Mouse (Mus musculus) liver (tissue): ENCODE results near the gene Pyroxd1.
"Not testable (repeated sequence)": the region's sequence is repeated elsewhere in the genome, so short reads cannot be mapped to it uniquely, and the experiment has no call there.

ENCODE experiments used
- DNase-seq: peaks from one replicate; pipeline ENCODE4 v3.0.0-alpha.2; 2020; ENCODE audit warnings: mixed read lengths

Gene Pyroxd1

DNA sequence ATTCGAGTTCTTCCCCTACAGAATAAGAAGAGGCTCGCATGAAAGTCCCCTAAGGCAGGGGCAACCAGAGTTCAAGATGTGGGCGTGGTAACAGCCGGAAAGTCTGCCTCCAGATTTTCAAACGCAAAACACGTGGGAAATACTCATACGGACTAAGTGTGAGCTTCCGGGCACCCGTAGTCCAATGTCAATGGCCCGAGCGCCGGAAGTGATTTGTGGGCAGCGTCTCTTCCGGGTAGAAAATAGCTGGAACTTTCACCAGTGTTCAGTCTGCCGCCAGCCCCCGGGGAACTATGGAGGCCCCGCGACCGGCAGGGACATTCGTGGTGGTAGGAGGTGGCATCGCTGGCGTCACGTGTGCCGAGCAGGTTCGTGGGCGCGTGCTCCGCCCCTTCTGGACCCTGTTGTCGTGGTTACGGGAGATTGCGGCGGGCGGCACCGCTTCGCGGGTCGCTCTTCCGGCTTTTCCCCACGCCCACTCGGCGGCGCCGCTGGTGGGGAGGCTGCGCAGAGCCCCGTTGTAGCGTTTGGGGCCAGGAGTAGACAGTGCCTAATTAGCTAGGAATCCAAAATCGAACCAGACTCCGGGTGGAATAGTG lies at the start of gene Pyroxd1:
Pyroxd1 (plus strand) TSS at position 215 of the 599 bp plus-strand sequence.
- peak; percentile 87 for DNase-seq

DNA sequence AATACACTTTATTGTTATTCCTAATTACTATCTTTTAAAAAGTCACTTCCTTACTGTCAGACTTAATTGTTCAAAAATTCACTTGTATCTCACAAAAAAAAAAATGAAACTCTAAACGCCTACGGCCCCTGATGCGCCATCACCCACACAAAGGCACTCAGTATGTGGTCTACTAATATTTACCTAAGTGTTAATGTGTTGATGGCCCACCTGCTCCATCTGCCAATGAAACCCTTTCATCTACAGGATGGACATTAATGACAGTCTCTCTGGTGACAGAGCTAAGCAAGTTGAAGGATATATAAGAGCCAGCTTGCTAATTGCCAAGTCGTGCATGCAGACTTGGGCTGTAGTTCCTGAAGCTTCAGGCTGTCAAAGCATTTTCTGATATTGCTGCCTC lies 47.4 kb upstream of the Pyroxd1 start, which contains the start of gene Iapp:
Iapp (plus strand) TSS at position 326 of the 400 bp plus-strand sequence.
- no peak for DNase-seq

- no peak for DNase-seq
These were observed 40.4 kb upstream of the Pyroxd1 start for GRCm38 (mm10) chr6:142305076-142305475.

GRCm38 (mm10) chr6:142314285-142314684 lies 31.2 kb upstream of the Pyroxd1 start:
- no peak for DNase-seq

- DNase-seq = no peak
These were observed 28.3 kb upstream of the Pyroxd1 start for GRCm38 (mm10) chr6:142317106-142317505.

DNA sequence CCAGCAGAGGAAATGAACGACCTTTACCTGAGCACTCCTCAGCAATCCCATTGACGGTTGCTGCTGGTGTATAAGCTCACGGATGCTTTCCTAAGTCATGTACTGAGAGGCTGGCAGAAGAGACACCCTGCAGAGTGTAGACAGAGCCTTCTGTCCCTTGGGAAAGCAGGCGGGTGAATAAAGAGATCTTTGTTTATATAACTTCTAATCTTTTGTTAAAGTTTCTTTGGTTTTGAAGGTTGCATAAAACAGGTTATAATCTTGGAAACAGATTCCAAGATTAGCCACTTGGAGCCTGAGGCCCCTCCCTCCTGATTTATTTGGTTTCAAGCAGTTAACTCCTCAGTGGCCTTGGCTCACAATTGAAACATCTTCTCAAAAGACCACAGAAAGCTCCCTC lies 22.6 kb upstream of the Pyroxd1 start, which contains the start of gene Slco1a5:
Slco1a5 (minus strand) TSS at position 101 of the 400 bp plus-strand sequence.
- DNase-seq = no peak

- DNase-seq = no peak
These were observed 18.9 kb upstream of the Pyroxd1 start for GRCm38 (mm10) chr6:142326598-142326997.

- DNase-seq = no peak
These were observed 16.3 kb upstream of the Pyroxd1 start for GRCm38 (mm10) chr6:142329201-142329600.

DNA sequence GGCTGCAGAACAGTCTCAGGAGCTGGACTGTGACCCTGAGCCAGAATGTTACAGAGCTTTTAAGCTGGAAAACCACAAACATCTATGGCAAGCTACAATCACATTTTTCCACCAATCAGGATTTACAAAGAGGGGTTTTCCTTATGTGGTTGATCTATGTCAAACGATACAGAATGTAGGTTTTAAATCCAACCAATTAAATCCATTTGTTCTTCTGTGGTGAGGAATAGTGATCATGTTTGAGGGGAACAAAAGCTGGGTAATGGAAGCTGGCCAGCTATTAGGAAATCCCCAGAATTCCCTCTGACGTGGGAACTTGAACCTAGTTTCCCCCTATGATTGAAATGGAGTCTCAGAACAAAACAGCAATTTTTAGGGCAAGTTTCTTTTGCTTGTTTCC lies 6.5 kb upstream of the Pyroxd1 start:
- DNase-seq = no peak

- DNase-seq = no peak
These were observed 5.9 kb upstream of the Pyroxd1 start for GRCm38 (mm10) chr6:142339576-142339975.

DNA sequence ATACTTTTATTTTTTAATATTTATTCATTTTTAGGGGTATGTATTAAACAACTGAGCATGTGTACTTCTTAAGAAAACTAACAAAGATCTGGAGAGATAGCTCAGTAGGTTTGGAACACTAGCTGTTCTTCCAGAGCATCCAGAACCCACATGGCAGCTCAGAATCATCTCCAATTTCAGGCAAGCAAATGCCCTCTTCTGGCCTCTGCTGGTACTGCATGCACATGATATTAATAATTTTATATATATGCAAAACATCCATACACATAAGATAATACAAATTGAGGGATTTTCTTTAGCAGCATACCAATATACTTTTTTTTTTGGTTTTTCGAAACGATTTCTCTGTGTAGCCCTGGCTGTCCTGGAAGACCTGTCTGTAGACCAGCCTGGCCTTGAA lies 1.9 kb upstream of the Pyroxd1 start:
- DNase-seq = peak; percentile 54

GRCm38 (mm10) chr6:142346181-142347110 lies 992 bp downstream of the Pyroxd1 start:
- no peak for DNase-seq

DNA sequence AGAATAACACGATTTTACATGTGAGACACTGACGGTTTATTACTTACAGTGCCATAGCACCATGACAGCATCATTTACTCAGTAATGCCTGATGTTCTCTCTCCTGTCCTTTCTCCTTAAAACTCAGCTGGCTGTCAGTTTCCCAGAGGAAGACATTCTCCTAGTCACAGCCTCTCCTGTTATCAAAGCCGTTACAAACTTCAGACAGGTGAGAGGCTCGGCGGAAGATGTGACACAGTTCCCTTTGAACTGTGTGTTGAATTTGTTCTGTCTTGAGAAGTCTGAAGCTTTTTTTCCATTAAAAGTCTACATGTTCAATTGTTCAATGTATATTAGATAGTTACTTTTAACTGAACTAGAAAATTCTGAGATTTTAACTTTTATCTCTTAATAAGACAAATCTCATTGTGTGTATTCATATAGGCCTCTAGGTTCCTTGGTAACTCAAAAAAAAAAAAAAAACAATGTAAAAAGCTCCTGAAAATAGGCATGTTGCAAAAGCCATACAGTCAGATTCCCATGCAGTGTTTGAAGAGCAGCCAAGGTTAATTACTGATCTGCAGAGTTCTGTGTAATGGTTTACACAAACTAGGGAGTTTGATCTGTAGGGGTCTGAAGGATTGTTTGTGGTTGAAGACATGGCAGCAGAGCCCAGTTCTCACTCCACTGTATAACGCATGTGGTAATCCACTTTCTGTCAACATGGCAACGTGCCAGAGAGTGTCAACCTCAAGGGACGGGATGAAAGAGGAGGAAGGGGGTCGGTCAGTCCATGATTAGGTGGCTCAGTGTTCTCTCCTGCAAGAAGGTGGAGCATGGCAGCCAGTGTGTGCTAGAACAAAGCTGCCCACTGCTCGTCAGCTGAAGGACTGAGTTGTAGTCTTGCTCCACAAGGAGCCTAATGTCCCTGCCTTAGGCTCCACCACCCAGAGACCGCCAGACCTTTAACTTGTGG lies 2.3 kb downstream of the Pyroxd1 start:
- no peak for DNase-seq

- not testable (repeated sequence) for DNase-seq
These were observed 6.6 kb downstream of the Pyroxd1 start for GRCm38 (mm10) chr6:142352099-142352498.

DNA sequence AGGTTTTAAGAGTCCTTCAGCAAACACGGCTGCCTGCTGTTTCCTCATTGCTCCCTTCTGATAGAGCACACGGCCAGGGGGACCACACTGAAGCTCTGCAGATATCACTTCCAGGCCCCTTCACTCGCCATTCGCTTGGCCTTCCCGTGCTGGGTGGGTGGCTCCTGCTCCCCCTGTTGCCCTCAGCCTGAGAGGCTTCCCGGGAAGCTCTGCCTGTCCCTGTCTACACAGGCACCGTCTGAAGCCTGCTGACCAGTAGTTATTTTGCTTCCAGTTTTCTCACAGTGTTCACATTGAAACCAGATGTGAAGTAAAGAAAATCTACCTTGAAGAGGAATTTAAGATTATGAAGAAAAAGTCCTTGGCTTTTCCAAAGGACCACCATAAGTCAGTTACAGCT lies 11.7 kb downstream of the Pyroxd1 start:
- no peak for DNase-seq

- DNase-seq = no peak
These were observed 16.6 kb downstream of the Pyroxd1 start for GRCm38 (mm10) chr6:142362036-142362435.

GRCm38 (mm10) chr6:142363019-142363576 lies 17.6 kb downstream of the Pyroxd1 start:
- DNase-seq = no peak

DNA sequence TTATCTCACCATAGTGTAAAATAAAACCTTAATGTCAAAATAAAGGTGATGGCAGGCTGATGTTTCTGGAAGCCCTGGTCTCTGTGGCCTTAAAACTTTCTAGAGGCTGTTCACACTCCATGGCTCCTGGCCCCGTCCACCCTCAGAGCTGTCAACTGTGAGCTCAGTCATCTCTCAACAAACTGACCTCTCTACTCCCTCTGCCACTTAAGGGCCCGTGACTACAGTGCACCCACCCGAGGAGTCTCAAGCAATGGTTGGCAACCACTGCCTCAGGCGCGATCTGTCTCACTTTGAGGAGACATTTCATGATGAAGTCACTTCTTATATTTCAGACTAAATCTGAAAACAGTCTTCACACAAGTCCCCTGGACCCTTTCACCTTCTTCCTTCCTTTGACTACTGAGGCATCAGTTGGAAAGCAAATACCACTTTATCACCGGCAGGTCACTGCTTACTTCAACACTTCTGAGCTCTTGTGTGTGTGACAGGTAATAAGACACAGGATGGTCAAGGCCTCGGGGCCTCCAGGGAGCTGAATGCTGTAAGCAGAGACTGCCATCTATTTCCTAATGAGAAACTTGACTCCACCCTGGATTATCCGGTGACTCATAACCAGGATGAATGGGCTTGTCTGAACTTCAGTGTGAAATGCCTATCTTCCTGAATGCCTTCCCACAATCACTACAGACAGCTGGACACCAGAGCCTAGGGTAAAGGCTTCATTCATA lies 20.5 kb downstream of the Pyroxd1 start:
- no peak for DNase-seq

GRCm38 (mm10) chr6:142366473-142367018 lies 21.1 kb downstream of the Pyroxd1 start:
- no peak for DNase-seq

DNA sequence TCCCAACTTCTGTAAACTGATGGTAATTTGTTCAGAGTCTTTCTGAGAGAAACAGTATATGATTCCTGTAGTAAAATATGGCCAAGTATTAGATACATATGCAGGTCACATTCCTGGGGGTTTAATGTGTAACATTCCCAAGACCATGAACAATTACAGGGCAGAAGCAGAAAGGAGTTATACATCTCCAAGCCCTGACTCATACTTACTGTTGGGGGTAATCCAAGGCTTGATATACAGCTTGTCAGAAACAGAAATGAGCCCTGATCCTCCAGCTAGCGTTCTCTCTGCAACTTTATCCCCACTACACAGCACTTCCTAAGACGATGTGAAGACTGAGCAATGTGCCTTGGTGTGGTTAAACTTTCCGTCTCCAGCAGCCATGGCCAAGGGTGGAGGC lies 22.1 kb downstream of the Pyroxd1 start:
- no peak for DNase-seq

- no peak for DNase-seq
These were observed 24.1 kb downstream of the Pyroxd1 start for GRCm38 (mm10) chr6:142369568-142369967.
